Mouse (Mus musculus): ENCODE results near the gene Myo10. TPM values are rescaled to one million over a fixed set of nuclear protein-coding genes. Genes with fewer than 3 reads are reported as not detected.

The Myo10 gene
- polyA plus RNA-seq, 1 experiment from 2014 or later, result 27.9 TPM

GRCm38 (mm10) chr15:25653680-25654079, 31.4 kb downstream of the Myo10 start:
- no peaks in the 10 kb centered on the region for H3K9me3 ChIP-seq
- ATAC-seq (ENCODE audit: insufficient number of reproducible peaks, insufficient read depth, low FRiP score, low TSS enrichment, low read depth), result no peak
- no peak overlapping the region for H3K4me3 ChIP-seq
- 59% methylated on average over 5 of the region's 5 CpGs for WGBS
- no peaks in the 10 kb centered on the region for H3K27me3 ChIP-seq
- H3K4me2 ChIP-seq, result no peak overlapping the region
- H3K36me3 ChIP-seq, result 0 out of 2 replicates have a peak, but pooled peaks cover 5% of the 10 kb centered on the region
- H3K27ac ChIP-seq, result no peak overlapping the region
- no peak overlapping the region for H3K9ac ChIP-seq
- peaks cover 48% of the 10 kb centered on the region for H3K4me1 ChIP-seq

- Histone ChIP-seq H3K4me3 (no peak overlapping the region), H3K9ac (no peak overlapping the region)
- WGBS, result 21% methylated on average over 8 of the region's 8 CpGs
Observed at GRCm38 (mm10) chr15:25662833-25663519, 40.7 kb downstream of the Myo10 start.

GRCm38 (mm10) chr15:25669283-25670247, 47.2 kb downstream of the Myo10 start:
- no peak for ATAC-seq (ENCODE audit: insufficient number of reproducible peaks, insufficient read depth, low FRiP score, low TSS enrichment, low read depth)
- Histone ChIP-seq H3K27ac (no peak overlapping the region), H3K9me3 (no peaks in the 10 kb centered on the region), H3K36me3 (peaks cover 12% of the 10 kb centered on the region), H3K4me3 (no peak overlapping the region), H3K4me2 (no peak overlapping the region), H3K4me1 (peaks cover 47% of the 10 kb centered on the region), H3K9ac (no peak overlapping the region), H3K27me3 (no peaks in the 10 kb centered on the region)
- WGBS, result 47% methylated on average over 16 of the region's 16 CpGs

More at GRCm38 (mm10) chr15:25662833-25663519, 40.7 kb downstream of the Myo10 start:
- peak overlapping the region; percentile 66 for H3K27ac ChIP-seq
- no peaks in the 10 kb centered on the region for H3K9me3 ChIP-seq
- no peak for ATAC-seq (ENCODE audit: insufficient number of reproducible peaks, insufficient read depth, low FRiP score, low TSS enrichment, low read depth)
- H3K4me1 ChIP-seq, result peaks cover 39% of the 10 kb centered on the region
- H3K4me2 ChIP-seq, result peak overlapping the region; percentile 34
- H3K36me3 ChIP-seq, result peaks cover 13% of the 10 kb centered on the region
- no peaks in the 10 kb centered on the region for H3K27me3 ChIP-seq

- H3K27me3 ChIP-seq, result no peaks in the 10 kb centered on the region
- WGBS, result 16% methylated on average over 6 of the region's 6 CpGs
- H3K9ac ChIP-seq, result no peak overlapping the region
- H3K4me2 ChIP-seq, result no peak overlapping the region
- H3K4me1 ChIP-seq, result peaks cover 73% of the 10 kb centered on the region
- H3K36me3 ChIP-seq, result 0 out of 2 replicates have a peak, but pooled peaks cover 2% of the 10 kb centered on the region
- ATAC-seq (ENCODE audit: insufficient number of reproducible peaks, insufficient read depth, low FRiP score, low TSS enrichment, low read depth), result no peak
- H3K9me3 ChIP-seq, result no peaks in the 10 kb centered on the region
- H3K4me3 ChIP-seq, result no peak overlapping the region
- H3K27ac ChIP-seq, result peak overlapping the region; percentile 28; the same call in 1 of the 2 replicates
Observed at GRCm38 (mm10) chr15:25673231-25673980, 51.1 kb downstream of the Myo10 start.

DNA sequence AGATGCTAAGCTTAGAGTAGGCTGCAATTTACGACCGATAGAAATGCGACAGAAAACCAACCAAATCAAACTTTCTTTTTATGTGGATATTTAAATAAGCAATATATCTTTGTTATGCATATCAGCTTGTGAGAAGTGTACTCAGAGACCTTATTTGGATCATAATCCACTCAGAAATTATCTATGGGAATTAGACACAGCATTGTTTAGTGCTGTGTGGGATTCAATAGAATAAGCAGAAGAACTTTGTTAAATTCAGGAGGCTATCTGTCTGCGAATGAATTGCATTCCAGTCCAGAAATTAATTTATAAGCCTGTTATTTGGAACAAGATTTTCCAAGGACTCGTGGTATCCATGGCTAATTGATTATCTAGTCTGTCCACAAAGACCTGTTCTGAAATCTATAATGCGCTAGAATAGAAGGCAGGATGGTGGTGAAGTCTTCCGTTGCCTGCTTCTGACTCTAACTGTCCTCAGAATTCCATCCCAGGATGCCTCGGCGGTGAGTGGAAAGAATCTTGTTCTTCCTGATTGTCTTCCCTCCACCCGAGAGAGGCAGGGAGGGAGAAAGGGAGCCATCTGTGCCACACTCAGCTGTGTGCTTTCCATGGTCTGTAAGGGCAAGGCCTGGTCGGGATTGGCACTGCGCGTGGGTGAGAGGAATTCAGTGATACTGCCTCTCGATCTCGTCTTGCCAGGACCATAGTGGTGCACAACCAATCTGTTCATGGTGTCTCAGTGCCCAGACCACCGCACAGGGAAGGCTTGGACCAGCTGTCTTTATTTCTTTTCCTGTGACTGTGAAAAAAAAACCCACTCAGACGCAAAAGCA, 52.0 kb downstream of the Myo10 start:
- Histone ChIP-seq H3K27me3 (no peaks in the 10 kb centered on the region), H3K36me3 (0 out of 2 replicates have a peak, but pooled peaks cover 2% of the 10 kb centered on the region), H3K9ac (no peak overlapping the region), H3K4me1 (peaks cover 78% of the 10 kb centered on the region), H3K4me2 (no peak overlapping the region), H3K9me3 (no peaks in the 10 kb centered on the region), H3K27ac (no peak overlapping the region; the same call in 1 of the 2 replicates), H3K4me3 (no peak overlapping the region)
- WGBS, result 62% methylated on average over 17 of the region's 17 CpGs
- no peak for ATAC-seq (ENCODE audit: insufficient number of reproducible peaks, insufficient read depth, low FRiP score, low TSS enrichment, low read depth)

DNA sequence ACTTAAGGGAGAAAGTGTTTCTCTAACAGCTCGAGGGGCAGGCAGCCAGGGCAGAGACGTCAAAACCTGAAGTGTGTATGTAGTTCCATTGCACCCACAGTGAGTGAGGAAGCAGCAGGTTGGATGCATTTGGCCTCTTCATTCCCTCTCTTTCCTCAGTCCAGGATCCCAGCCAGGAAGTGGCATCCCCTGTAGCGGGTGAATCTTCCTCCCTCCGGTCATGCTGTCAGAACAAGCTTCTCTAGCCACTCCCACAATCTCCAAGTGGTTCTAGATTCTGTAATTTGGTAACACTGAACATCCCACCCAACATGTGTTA, 52.6 kb downstream of the Myo10 start:
- Histone ChIP-seq H3K27me3 (no peaks in the 10 kb centered on the region), H3K27ac (0 out of 2 replicates have a peak overlapping the region, but pooled peaks have one; percentile 41), H3K4me1 (peaks cover 78% of the 10 kb centered on the region), H3K9me3 (no peaks in the 10 kb centered on the region), H3K36me3 (0 out of 2 replicates have a peak, but pooled peaks cover 2% of the 10 kb centered on the region), H3K9ac (no peak overlapping the region), H3K4me3 (no peak overlapping the region), H3K4me2 (no peak overlapping the region)
- WGBS, result 76% methylated on average over 4 of the region's 4 CpGs
- ATAC-seq (ENCODE audit: insufficient number of reproducible peaks, insufficient read depth, low FRiP score, low TSS enrichment, low read depth), result no peak

DNA sequence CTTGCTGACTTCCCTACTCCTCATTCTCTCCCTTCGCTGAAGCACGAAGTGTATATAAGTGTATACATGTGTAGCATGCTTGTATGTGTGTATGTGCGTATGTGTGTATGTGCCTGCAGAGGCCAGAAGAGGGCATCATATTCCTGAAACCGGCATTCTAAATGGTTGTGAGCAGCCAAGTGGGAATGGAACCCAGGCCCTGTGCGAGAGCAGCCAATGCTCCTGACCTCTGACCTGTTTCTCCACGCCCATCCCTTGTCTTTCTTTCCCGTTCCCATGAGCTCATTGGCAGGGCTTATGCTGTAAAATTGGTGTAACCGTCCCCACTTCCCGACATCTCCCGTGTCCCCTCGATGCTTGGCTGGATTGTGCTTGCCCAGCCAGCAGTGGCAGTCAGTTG, 53.0 kb downstream of the Myo10 start:
- Histone ChIP-seq H3K9ac (no peak overlapping the region), H3K36me3 (0 out of 2 replicates have a peak, but pooled peaks cover 2% of the 10 kb centered on the region), H3K27ac (0 out of 2 replicates have a peak overlapping the region, but pooled peaks have one; percentile 41), H3K9me3 (no peaks in the 10 kb centered on the region), H3K4me1 (peaks cover 78% of the 10 kb centered on the region), H3K27me3 (no peaks in the 10 kb centered on the region), H3K4me3 (no peak overlapping the region), H3K4me2 (no peak overlapping the region)
- ATAC-seq (ENCODE audit: insufficient number of reproducible peaks, insufficient read depth, low FRiP score, low TSS enrichment, low read depth), result no peak
- 88% methylated on average over 11 of the region's 11 CpGs for WGBS

DNA sequence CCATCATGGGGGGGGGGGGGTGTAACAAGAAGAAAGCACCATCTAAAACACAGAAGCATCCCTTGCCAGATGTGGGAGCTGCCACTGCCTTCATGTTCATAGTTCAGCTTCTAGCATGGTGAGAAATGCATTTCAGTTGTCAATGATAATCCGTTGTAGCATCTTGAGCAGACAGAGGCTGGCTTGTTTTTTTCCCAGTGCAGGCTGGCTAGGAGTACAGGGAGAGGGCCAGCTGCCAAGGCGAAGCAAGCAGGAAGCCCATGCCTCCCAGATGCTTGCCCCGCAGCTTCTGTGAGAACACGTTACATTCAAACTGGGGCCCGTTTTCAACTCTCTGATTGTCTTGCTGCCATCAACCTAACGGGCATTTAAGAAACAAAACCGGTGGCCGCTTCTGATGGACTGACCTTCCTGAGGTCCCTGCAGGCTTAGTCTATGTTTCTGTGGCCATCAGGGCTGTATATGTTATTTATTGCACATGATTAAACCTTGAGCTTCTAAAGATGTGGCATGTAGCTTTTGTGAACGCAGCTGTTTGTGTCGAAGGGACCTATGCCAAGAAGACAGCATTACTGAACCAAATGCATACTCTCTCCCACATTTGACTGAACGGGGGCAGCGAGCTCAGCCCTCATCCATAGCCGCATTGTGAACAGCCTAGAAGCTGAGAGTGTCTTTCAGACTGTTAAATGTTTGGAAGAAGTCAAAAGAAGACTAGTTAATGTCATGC, 53.9 kb downstream of the Myo10 start:
- Histone ChIP-seq H3K4me3 (no peak overlapping the region), H3K27me3 (no peaks in the 10 kb centered on the region), H3K4me1 (peaks cover 85% of the 10 kb centered on the region), H3K27ac (peak overlapping the region; percentile 41), H3K9me3 (no peaks in the 10 kb centered on the region), H3K4me2 (no peak overlapping the region), H3K9ac (no peak overlapping the region), H3K36me3 (0 out of 2 replicates have a peak, but pooled peaks cover 2% of the 10 kb centered on the region)
- WGBS, result 51% methylated on average over 13 of the region's 13 CpGs
- ATAC-seq (ENCODE audit: insufficient number of reproducible peaks, insufficient read depth, low FRiP score, low TSS enrichment, low read depth), result no peak

- peaks cover 82% of the 10 kb centered on the region for H3K4me1 ChIP-seq
- WGBS, result 32% methylated on average over 3 of the region's 3 CpGs
- no peak overlapping the region for H3K9ac ChIP-seq
- H3K4me2 ChIP-seq, result no peak overlapping the region
- H3K9me3 ChIP-seq, result no peaks in the 10 kb centered on the region
- H3K36me3 ChIP-seq, result 0 out of 2 replicates have a peak, but pooled peaks cover 2% of the 10 kb centered on the region
- H3K27ac ChIP-seq, result peak overlapping the region; percentile 22; the same call in 1 of the 2 replicates
- no peaks in the 10 kb centered on the region for H3K27me3 ChIP-seq
- no peak for ATAC-seq (ENCODE audit: insufficient number of reproducible peaks, insufficient read depth, low FRiP score, low TSS enrichment, low read depth)
- H3K4me3 ChIP-seq, result no peak overlapping the region
Observed at GRCm38 (mm10) chr15:25679081-25679480, 56.8 kb downstream of the Myo10 start.

- Histone ChIP-seq H3K9ac (no peak overlapping the region), H3K4me2 (no peak overlapping the region), H3K27ac (no peak overlapping the region), H3K4me1 (peaks cover 77% of the 10 kb centered on the region), H3K27me3 (no peaks in the 10 kb centered on the region), H3K9me3 (no peaks in the 10 kb centered on the region), H3K4me3 (no peak overlapping the region), H3K36me3 (0 out of 2 replicates have a peak, but pooled peaks cover 2% of the 10 kb centered on the region)
- no peak for ATAC-seq (ENCODE audit: insufficient number of reproducible peaks, insufficient read depth, low FRiP score, low TSS enrichment, low read depth)
- 37% methylated on average over 4 of the region's 4 CpGs for WGBS
Observed at GRCm38 (mm10) chr15:25679616-25680015, 57.3 kb downstream of the Myo10 start.
